Mouse (Mus musculus) urinary bladder, postnatal 36 days (tissue): Measurements from ENCODE around the gene Rsph1.

Experiments
- DNase-seq, 2 experiments: peaks; one replicate each; pipeline ENCODE4 v3.0.0; 2022; ENCODE audit warnings: low spot score in 2 of 2, mixed read lengths in 1 of 2

Rsph1 gene

GRCm38 (mm10) chr17:31276922-31277918, at the start of gene Rsph1:
Rsph1 (minus strand) TSS chr17:31277383.
- DNase-seq: peak; percentile 100

- DNase-seq: no peak
These were observed 49.2 kb upstream of the Rsph1 start for GRCm38 (mm10) chr17:31326220-31326852.

- no peak for DNase-seq
These were observed 48.5 kb upstream of the Rsph1 start for GRCm38 (mm10) chr17:31325451-31326219.

GRCm38 (mm10) chr17:31324227-31324626, 47.0 kb upstream of the Rsph1 start:
- DNase-seq: no peak

- no peak for DNase-seq
These were observed 46.2 kb upstream of the Rsph1 start for GRCm38 (mm10) chr17:31323379-31323778.

- DNase-seq: no peak
These were observed 45.3 kb upstream of the Rsph1 start for GRCm38 (mm10) chr17:31322446-31322845.

GRCm38 (mm10) chr17:31321425-31321824, 44.2 kb upstream of the Rsph1 start:
- DNase-seq: no peak

- no peak for DNase-seq
These were observed 42.0 kb upstream of the Rsph1 start for GRCm38 (mm10) chr17:31318906-31319767.

GRCm38 (mm10) chr17:31317521-31318272, 40.5 kb upstream of the Rsph1 start:
- DNase-seq: no peak

- no peak for DNase-seq
These were observed 39.8 kb upstream of the Rsph1 start for GRCm38 (mm10) chr17:31316998-31317397.

- no peak for DNase-seq
These were observed 38.8 kb upstream of the Rsph1 start for GRCm38 (mm10) chr17:31315993-31316392.

- DNase-seq: no peak
These were observed 38.0 kb upstream of the Rsph1 start for GRCm38 (mm10) chr17:31315046-31315792.

- no peak for DNase-seq
These were observed 35.5 kb upstream of the Rsph1 start for GRCm38 (mm10) chr17:31312648-31313047.

GRCm38 (mm10) chr17:31311047-31311446, 33.9 kb upstream of the Rsph1 start:
- no peak for DNase-seq

GRCm38 (mm10) chr17:31309281-31309793, 32.2 kb upstream of the Rsph1 start:
- no peak for DNase-seq

GRCm38 (mm10) chr17:31308291-31308816, 31.2 kb upstream of the Rsph1 start:
- no peak for DNase-seq

GRCm38 (mm10) chr17:31307756-31308155, 30.6 kb upstream of the Rsph1 start:
- no peak for DNase-seq

GRCm38 (mm10) chr17:31305776-31306120, 28.6 kb upstream of the Rsph1 start:
- DNase-seq: no peak
